Mouse (Mus musculus) thymus, postnatal 14 days (tissue): ENCODE data around the gene Rftn1.
A peak's percentile ranks its signal among the peaks of the same experiment; 100 is the strongest.

ENCODE experiments used
- DNase-seq: peaks from one replicate; pipeline ENCODE4 v3.0.0; 2021

Gene Rftn1

DNA sequence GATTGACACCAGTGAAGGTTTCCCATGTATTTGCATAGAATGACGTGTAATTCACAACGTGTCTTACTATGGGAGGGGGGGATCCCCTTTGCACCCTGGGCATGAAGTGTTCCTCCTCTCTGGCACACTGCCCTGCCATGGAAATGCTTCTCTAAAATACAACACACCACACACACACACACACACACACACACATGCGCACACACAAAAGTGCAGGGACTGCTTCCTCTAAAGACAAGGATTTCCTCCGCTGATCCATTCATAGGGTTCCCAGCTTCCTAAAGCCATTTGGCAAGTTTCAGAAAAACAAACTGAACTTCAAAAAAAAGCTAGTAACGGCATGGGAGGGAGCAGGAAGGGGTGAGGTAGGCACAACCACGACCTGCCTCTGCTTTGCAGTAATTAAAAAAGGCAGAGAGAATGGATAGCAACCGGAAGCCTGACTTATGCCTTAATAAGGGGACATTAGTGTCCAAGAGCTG, 20.5 kb downstream of the Rftn1 start:
- no peak for DNase-seq

DNA sequence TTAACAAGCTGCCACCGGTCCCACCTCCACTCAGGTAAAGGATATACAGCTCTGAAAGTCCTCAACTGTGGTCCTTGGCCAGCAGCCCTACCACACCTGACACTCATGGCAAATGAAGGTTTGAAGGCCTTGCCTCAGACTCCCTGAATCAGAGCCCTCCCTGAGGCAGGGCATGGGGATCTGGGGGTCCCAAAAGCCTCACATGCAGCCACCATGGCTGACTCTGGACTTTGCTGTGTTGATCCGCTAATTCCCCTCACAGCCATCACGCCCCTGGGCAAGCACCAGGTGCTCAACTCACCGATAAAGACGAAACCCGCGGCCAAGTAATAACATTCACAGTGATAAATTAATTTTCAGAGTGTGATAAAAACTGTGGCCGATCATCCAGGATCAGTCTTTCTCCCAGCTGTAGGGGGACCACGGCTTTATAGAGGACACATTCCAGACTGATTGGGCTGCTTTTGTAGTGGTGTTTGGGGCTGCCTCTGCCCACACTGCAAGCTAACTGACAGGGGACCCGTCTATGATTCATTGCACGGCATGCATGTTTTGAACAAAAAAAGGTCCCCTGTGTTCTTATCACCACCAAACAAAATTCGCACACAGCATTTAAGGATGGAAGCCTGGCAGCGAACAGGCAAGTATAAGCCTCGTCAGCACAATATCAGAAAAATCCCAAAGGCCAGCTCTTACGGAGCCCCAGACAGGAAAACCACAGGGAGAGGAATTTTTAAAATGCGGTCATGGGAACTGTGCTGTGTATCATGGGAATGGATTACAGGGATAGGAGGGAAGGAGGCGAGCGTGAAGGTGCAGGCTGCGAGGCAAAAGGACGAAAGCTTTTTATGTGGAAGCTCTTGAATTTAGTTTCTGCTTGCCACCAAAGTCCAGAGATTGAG, 29.3 kb downstream of the Rftn1 start:
- DNase-seq: no peak

DNA sequence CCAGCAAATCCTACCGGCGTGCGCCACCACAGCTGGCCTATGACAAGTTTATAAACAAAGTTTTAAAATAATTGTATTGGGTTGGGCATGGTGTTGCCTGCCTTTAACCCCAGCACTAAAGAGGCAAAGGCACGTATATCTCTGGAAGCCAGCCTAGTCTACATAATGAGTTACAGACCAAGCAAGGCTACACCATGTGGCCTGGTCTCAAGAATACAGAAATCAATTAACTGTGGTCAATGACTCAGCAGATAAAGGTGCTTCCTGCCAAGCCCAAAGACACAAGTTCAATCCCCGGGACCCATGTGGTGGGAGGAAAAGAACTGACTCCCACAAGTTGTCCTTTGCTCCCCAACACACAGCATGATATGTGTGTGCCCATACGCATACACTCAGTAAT, 30.1 kb downstream of the Rftn1 start:
- no peak for DNase-seq

DNA sequence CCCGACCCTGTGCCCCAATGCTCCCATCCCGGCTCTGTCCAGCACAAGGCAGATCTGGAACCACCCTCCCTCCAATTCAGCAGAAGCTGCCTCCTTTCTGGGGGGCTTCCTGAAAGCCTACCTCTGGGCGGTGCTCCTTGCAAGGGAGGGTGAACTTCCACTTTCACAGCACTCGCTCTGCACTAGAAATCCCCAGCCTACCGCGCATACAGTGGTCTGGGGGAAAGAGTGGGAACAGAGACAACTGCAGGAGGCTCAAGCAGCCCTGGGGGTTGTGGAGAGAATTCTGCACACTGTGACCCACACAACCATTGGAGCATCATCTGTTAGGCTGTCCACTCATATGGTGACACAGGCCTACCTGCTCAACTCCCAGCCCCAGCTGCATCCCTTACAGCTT, 30.7 kb downstream of the Rftn1 start:
- no peak for DNase-seq

DNA sequence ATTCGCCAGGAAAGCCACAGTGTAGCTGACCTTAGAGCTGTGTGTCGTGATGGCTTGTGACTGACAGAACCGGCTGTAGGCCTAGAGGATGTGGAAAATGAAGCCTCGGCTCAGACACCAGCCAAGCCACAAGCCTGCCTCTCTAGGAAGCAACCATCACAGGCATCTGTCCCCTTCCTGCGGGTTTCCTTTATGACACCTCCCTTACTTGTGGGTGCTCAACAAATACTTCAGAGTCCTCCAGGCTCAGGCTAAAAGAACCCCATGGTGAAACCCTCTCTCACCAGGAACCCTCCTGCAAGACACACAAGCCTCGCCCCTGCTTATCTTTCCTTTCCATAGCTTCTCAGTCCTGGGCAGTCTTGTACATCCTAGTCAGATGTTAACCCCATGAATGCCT, 31.9 kb downstream of the Rftn1 start:
- DNase-seq: peak; percentile 61

DNA sequence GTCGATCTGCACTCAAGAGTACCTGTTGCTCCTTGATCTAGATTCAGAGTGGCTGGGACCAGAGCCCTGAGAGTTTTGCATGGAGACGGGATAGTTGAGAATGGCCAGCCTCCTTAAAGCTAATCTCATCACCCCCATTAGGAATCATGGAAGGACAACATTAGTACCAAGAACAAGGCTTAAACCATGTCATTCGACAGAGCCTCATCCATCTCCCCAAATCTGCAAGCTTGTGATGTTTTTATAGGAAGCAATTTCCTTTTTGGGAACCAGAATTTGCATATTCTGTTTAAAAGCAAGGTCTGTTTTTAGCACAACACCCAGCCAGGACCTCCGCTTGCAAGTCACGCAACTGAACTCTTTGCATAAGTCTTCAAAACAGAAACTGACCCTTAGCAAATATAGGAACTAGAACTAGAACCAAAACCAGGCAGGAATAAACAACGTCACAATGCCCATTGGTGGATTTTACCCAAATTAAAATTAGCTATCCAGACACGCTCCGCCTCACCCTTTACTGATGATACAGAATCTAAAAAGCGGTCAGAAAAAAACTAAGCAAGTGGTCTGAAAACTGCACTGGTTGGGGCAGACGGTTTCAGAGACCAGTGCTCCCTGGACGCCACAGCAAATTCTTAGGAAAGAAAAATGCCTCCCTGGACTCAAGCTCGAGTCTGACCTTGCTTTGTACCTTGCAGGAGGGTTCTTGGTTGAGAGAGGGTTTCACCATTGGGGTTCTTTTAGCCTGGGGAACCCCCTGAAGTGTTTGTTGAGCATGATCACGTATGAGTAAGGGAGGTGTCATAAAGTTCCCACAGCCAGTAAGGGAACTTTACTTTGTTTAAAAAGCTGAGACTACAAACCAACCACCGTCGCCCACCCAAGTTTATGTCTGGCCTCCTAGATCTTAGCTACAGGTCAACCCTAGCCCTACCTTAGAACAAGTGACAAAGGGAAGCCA, 33.0 kb downstream of the Rftn1 start:
- no peak for DNase-seq

DNA sequence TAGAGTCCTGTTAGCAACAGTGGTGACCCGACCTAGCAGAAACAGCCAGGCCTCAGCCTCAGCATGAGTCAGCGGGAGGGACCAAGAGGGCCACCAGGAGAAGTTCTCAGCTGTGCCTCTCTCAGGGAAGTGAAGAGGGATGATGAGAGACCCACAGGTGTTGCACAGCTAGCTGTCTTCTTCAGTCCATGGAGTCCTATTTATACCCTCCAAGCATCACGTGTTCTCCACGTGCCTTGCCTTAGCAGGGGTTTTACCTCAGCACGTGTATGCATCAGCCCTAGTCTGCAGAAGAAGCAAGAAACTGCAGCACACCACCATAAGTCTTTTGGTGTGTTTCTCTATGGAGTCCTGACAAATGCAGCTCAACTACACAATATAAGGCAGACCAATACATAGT, 38.4 kb downstream of the Rftn1 start:
- DNase-seq: no peak

DNA sequence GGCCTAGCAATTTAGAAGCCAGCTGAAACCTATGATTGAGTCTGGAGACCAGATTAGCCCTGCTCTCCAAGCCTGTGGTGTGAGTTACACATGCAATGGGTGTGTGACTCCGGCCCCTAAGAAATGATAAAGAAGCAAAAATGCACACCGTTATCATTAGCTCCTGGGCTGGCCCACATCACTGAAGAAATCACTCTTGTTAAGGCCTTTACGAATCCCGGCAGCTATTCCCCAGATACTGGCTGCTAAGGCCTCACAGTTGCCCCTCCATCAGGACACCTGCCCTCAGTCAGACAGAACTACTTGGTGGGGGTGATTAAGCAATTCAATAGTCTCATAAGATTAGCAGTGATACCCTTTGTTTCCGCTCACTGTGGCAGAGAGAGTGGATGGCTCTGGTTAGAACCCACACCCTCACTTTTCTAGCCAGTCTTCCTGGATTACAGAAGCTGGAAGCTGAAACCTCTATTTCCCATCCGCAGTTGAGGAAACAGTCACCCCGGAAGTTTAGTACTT, 39.2 kb downstream of the Rftn1 start:
- DNase-seq: no peak

DNA sequence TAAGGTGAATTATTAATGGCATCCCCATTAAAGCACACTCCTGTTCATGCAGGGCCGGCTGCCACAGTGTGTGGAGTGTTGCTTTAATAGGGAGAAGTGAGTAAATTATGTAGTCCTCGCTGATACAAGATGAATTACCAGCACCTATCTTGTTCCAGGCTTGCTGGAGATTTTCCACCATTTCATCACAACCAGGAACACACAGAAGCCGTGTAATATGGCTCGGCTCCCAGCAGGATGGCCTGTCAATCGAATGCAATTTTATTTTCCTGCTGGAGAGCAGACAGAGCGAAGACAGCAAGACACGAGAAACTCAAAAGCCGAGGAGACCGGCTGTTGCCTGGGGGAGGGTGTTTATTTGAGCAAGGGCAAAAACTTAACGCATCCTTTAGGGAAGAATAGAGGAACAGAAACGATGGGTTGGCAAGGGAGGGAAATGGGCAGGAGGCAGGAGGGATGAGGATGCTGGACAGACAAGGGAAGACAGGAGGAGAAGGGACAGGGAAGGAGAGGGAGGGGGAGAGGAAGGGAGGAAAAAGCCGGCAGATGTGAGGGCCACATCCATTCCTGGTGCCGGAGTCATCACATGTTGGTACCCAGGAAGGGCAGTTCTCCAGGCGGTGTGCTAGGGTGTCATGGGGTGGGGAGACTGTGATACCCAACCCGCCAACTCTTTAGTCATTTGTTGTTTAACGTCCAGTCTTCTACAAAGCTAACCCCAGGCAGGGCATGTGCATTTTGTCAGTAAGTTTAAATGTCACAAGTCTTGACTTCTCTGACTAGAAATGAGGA, 39.9 kb downstream of the Rftn1 start:
- DNase-seq: no peak

DNA sequence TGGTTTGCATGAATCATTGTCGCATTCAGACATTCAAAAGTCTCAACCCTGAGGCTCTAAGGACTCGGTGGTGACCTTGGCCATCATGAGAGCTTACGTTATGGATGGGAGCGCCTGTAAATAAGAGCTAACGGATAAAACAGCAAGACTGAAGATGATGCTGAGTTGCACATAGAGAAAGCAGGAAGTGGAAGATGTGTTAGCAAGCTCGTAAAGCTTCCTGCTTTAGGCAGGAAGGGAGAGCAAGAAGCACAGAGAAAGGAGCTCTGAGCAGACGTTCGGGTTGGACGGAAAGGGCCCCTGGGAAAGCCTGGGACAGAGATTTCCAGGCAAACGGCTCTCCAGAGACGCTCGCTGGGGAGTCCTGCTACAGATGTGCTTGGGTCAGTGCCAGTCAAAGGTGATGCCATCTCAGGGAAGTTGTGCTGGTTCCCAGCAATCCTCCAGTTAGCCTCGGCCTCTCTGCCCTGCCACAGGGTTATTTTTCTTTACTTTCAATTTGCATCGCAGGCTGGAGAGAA, 40.7 kb downstream of the Rftn1 start:
- DNase-seq: peak; percentile 34

DNA sequence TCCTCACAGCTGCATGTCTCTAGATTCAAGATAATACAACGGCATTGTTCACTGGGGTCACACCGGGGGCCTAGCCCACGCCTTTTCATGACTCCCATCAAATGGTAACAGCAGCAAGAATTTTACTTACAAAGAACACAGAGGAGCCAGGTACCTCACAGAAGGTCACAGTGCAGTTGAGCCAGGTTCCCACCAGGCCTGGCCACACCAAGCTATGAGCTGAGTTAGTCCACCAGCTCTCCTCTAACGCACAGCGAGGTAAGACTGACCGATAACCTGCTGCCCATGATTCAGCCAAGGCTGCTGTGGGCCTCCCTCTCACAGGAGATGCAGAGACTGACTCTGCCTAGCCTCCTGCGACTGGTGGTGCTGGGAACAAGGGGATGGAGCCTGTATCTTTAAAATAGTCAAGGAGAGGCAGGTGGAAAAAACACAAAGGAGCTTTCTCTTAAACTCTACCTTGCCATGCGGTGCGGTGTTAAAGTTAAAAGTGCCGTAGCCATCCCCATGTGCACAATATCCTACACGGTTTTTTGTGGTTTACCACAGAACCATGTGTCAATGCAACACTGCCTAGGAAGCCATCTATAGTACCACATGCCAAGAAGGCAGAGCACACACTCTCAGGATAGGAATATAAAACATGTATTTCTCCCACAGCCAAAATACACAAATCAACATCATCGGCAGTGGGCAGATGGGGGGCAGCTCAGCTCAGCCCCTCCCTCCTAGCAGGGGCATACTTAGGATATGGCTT, 42.5 kb downstream of the Rftn1 start:
- peak; percentile 46 for DNase-seq

DNA sequence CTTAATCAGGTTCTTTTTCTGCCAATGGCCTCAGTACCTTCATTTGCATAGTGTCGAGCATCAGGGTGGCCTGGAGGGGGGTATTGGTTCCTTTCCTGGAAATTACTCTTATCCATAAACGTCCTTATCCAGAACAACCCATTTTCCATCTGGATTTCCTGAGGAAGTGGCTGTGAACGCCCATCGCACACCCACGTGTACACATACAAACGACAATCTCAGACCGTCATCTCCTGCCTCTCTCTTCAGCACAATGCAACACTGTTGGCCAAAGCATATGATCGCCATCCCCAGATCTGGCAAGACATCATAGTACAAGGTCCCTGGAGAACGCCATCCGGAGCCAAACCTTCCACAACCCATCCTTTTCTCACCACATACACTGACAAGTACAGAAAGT, 47.1 kb downstream of the Rftn1 start:
- DNase-seq: no peak

DNA sequence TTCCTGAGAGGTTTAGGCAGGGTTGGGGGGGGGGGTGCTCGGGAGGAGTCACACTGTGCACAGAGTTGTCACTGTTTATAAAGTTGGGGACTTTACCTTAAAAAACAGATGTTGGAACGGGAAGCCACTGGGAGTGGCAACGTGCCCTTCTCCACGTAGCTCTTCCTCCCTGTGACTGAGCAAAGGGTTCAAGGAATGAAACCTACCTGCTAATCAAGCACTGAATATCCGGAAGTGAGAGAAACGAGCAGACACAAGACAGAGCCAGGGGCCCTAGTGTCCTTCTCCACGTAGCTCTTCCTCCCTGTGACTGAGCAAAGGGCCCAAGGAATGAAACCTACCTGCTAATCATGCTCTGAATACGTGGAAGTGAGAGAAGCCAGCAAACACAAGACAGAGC, 47.9 kb downstream of the Rftn1 start:
- no peak for DNase-seq

DNA sequence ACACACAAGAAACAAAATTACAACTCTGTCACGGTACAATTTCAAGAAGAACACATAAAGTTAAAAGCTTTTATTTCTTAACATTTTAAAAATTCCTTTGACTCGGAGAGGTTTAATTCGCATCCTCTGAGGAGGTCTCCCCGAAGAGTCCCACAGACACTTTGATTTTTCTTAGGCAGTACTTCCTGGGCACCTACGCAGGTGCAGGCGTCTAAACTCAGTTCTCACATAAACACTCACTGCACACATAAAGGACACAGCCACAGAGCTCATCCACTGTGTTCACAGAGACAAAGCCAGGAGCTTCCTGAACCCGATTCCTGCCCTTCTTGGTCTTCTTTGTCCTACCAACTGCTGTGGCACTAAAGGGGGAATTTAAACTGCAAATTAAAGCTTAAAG, 48.3 kb downstream of the Rftn1 start:
- DNase-seq: no peak

DNA sequence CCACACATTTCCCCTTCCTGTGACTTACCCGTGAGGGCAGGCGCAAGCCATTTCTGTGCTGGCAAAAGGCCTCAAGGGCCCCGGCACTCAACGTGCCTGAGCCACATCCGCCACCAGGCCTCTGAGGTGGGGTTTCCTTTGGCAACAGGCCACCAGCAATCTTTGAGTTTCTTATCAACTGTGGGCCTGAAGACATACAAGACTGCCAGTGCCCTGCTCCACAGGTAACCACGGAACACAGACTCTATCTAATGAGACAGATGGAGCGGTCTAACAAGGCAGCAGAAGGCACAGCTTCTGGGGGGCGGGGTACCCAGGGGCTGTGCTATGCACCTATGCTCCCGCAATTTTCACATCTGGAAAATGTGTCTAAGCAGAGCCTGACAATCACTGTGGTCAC, 54.4 kb downstream of the Rftn1 start:
- DNase-seq: peak; percentile 77

DNA sequence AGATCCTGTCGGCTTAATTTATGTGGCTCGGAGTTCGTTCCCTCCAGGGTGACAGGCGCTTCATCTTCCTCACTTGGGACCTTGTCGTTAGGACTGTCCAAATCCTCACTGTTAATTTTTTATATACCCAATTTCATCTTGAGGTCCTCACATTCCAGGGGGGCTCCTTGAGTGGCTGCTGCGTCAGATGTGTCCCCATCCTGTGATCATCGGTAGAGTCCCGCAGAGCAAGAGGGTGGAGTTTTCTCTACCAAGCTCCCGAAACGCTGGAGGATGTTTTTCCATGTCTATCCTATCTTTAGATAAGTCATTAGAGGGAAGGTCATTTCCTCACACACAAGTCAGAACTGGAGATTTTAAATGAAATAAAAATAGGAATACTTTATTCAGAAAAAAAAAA, 55.0 kb downstream of the Rftn1 start:
- DNase-seq: no peak

DNA sequence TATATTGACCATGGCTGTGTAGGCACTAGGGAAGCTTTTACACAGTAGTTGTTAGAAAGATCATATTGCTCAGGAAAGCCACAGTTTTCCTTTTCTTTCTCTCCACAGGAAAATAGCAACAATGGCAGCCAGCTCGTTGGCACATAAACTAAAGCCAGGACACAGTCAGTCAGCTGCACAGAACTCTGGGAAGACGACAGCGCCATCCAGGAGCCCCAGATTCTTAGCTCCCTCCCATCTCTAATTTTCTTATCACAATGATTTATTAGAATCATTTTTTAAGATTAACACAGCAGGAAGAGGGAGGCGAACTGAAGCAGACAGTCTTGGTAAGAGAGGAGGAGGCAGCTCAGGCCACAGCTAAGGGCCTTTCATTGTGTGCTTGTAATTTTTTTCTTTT, 58.8 kb downstream of the Rftn1 start:
- no peak for DNase-seq

DNA sequence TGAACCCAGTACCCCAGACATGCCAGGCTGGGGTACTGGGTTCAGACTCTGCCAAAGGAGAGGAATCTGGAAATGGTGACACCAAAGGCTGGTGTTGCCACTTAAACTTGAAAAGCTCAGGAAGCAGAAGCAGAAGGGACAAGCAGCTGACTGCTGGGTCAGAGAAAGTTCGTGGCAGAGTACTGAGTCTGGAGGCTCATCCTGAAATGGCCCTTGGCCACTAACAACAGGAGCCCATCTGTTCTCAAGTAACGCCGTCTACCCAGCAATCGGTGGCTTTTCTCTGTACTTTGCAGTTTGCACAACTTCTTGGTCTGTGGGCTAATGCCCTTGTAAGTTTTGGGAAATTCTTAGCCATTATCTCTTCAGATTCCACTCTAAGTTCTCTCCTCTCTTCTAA, 60.1 kb downstream of the Rftn1 start:
- DNase-seq: no peak

DNA sequence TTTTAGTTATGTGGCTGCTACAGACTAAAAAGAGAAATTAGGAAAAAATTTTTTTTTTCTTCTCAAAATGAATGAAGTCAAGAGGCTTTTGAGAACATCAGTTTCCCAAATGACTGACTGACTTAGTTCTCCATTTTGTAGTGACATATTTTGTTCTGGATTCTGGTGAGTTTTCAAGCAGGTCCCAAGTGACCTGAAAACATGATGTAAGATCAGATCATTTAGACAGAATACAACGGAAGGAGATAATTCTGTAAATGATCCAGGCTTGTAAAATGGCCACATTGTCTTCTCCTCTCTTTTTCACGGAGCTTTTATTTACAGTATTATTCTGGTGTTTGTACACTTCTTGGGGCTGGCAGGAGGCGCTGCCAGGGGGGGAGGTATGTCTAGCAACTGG, 62.1 kb downstream of the Rftn1 start:
- no peak for DNase-seq

DNA sequence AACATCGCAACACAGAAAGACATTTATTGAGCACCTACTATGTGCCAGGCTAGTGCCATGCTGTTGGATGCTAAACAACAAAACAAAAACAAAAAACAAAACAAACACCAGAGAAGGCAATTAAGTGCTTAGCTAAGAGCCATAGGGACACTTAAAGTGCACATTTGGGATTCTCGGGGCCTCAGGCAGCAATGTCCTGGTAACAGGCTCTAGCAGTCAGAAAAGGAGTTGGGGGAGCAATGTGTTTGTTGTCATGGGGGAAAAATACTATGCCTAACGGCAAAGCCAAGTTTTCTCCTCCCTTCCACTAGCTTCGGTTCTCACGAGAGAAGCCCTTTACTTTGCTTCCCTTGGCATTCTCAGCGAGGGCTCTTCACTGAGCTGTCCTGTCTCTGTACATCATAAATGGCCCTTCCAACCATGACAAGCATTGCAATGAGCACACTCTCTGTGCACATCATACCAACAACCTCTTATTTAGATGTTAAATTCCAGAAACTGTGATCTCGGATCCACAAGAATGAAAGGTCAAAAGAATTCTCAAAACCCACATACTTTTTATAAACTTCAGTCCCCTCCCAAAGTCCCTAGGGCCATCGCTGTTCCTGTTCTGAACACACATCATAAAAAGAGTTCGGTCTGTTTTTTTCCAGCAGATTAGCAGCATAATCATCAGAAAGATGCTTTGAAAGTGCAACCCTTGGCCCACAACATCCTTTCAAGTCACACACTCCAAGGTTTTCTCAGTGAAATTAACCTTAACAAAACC, 63.2 kb downstream of the Rftn1 start:
- DNase-seq: no peak

DNA sequence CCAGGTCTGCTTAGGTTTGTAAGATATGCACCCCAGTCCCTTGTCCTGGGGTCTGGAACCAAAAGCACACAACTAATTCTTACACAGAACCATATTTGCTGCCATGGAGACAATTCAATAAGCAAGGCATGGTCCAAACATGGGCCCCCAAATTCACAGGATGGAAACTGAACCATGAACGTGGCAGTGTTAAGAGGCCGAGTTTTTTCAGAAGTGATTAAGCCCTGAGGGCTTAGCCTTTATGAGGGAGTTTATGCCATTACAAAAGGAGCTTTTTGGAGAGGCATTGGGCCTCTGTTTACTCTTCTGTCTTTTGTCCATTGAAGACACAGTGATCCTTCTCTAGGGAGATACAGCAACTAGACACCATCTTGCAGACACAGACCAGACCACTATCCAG, 63.9 kb downstream of the Rftn1 start:
- DNase-seq: no peak
